Mouse (Mus musculus) cortical plate, adult 2 months (tissue): ENCODE measurements around the gene Rabggta.

Experiments
- CTCF ChIP-seq: fragments of 200-500 bp; IDR thresholded peaks from 2 replicates; pipeline ENCODE4 v1.5.1; 2011; ENCODE audit warnings: mild to moderate bottlenecking, control low read depth, low read length; ENCODE audit not compliant: insufficient read depth; ENCODE audit errors: extremely low read depth
- POLR2A ChIP-seq: fragments of 200-500 bp; IDR thresholded peaks from 2 replicates; pipeline ENCODE4 v1.6.1; 2011; ENCODE audit warnings: mild to moderate bottlenecking, low read length, control low read depth; ENCODE audit not compliant: insufficient read depth; ENCODE audit errors: extremely low read depth

GRCm38 (mm10) chr14:55724411-55724871 is 2.4 kb upstream of the Rabggta start:
- no peak for TF ChIP-seq POLR2A
- no peak for TF ChIP-seq CTCF
